Mouse (Mus musculus) testis, postnatal 14 days (tissue): Measurements from ENCODE around the gene Spag4.
A peak's percentile ranks its signal among the peaks of the same experiment; 100 is the strongest.

Experiments used
- DNase-seq: peaks from one replicate; pipeline ENCODE4 v3.0.0; 2021; ENCODE audit warnings: low spot score

Spag4 gene

GRCm38 (mm10) chr2:156065099-156066041 lies at the start of gene Spag4:
Gene Spag4 (plus strand): TSS chr2:156065175.
- peak; percentile 85 for DNase-seq

- DNase-seq: no peak
Measured at GRCm38 (mm10) chr2:156018106-156018505, 46.9 kb upstream of the Spag4 start.

GRCm38 (mm10) chr2:156021219-156021618 lies 43.8 kb upstream of the Spag4 start:
- no peak for DNase-seq

GRCm38 (mm10) chr2:156021765-156022164 lies 43.2 kb upstream of the Spag4 start:
- no peak for DNase-seq

GRCm38 (mm10) chr2:156025482-156025881 lies 39.5 kb upstream of the Spag4 start:
- DNase-seq: no peak

GRCm38 (mm10) chr2:156039390-156039789 lies 25.6 kb upstream of the Spag4 start:
- DNase-seq: no peak

GRCm38 (mm10) chr2:156042903-156043302 lies 22.1 kb upstream of the Spag4 start:
- no peak for DNase-seq

- no peak for DNase-seq
Measured at GRCm38 (mm10) chr2:156047929-156048328, 17.0 kb upstream of the Spag4 start.

- no peak for DNase-seq
Measured at GRCm38 (mm10) chr2:156052816-156053215, 12.2 kb upstream of the Spag4 start, which contains the start of gene Fer1l4. Gene Fer1l4 (minus strand): TSS chr2:156052947.

GRCm38 (mm10) chr2:156066126-156066525 lies 1.2 kb downstream of the Spag4 start:
- no peak for DNase-seq

GRCm38 (mm10) chr2:156067916-156068315 lies 2.9 kb downstream of the Spag4 start:
- DNase-seq: no peak

- DNase-seq: no peak
Measured at GRCm38 (mm10) chr2:156071236-156071635, 6.3 kb downstream of the Spag4 start.

- DNase-seq: no peak
Measured at GRCm38 (mm10) chr2:156073725-156074124, 8.8 kb downstream of the Spag4 start.

- DNase-seq: no peak
Measured at GRCm38 (mm10) chr2:156077461-156077860, 12.5 kb downstream of the Spag4 start.

GRCm38 (mm10) chr2:156078421-156079182 lies 13.6 kb downstream of the Spag4 start:
- DNase-seq: no peak

GRCm38 (mm10) chr2:156079183-156079560 lies 14.2 kb downstream of the Spag4 start:
- no peak for DNase-seq

- no peak for DNase-seq
Measured at GRCm38 (mm10) chr2:156079674-156080073, 14.7 kb downstream of the Spag4 start.

GRCm38 (mm10) chr2:156080391-156080790 lies 15.4 kb downstream of the Spag4 start:
- no peak for DNase-seq

- no peak for DNase-seq
Measured at GRCm38 (mm10) chr2:156084541-156084940, 19.6 kb downstream of the Spag4 start.

- DNase-seq: no peak
Measured at GRCm38 (mm10) chr2:156087391-156088110, 22.6 kb downstream of the Spag4 start.

GRCm38 (mm10) chr2:156089799-156090198 lies 24.8 kb downstream of the Spag4 start:
- DNase-seq: no peak

GRCm38 (mm10) chr2:156091926-156092325 lies 27.0 kb downstream of the Spag4 start:
- no peak for DNase-seq
